Mouse (Mus musculus) lung, embryonic 16.5 days (tissue): ENCODE measurements around the gene Timmdc1. TPM values are rescaled to one million over a fixed set of nuclear protein-coding genes. Genes with fewer than 3 reads are reported as not detected.

Experiments used
- ATAC-seq: fragments of 200-750 bp; cut with Nextera tagmentation; 2 replicates; pipeline ENCODE4 v1.8.0; 2017; ENCODE audit warnings: low read depth, mild to moderate bottlenecking, moderate library complexity
- H3K27ac ChIP-seq: fragments of 300-500 bp; sonication (generic); 2 replicates; pipeline ENCODE4 v1.5.1; 2014; ENCODE audit warnings: mild to moderate bottlenecking, control low read depth, low read length
- H3K27me3 ChIP-seq: fragments of 300-500 bp; sonication (generic); 2 replicates; pipeline ENCODE4 v1.6.1; 2014; ENCODE audit warnings: low read depth, low read length, mixed read lengths; ENCODE audit not compliant: control insufficient read depth, insufficient read depth
- H3K36me3 ChIP-seq: fragments of 300-500 bp; sonication (generic); 2 replicates; pipeline ENCODE4 v1.6.1; 2014; ENCODE audit warnings: low read length; ENCODE audit not compliant: control insufficient read depth, insufficient read depth
- H3K4me1 ChIP-seq: fragments of 300-500 bp; sonication (generic); replicated peaks from 2 replicates; pipeline ENCODE4 v1.6.1; 2014; ENCODE audit warnings: low read length, mixed read lengths; ENCODE audit not compliant: control insufficient read depth, insufficient read depth
- H3K4me2 ChIP-seq: fragments of 300-500 bp; sonication (generic); 2 replicates; pipeline ENCODE4 v1.6.1; 2014; ENCODE audit warnings: low read depth, low read length, control low read depth
- H3K4me3 ChIP-seq: fragments of 300-500 bp; sonication (generic); 2 replicates; pipeline ENCODE4 v1.5.1; 2014; ENCODE audit warnings: mild to moderate bottlenecking, low read length, control low read depth
- H3K9ac ChIP-seq: fragments of 300-500 bp; sonication (generic); 2 replicates; pipeline ENCODE4 v1.6.1; 2014; ENCODE audit warnings: low read length, control low read depth
- H3K9me3 ChIP-seq: fragments of 300-500 bp; sonication (generic); 2 replicates; pipeline ENCODE4 v1.6.1; 2016; ENCODE audit warnings: low read length; ENCODE audit not compliant: control insufficient read depth
- WGBS: fragments of 180-500 bp; shearing (Covaris S2); extraction: QIAGEN DNeasy Blood & Tissue Kit; methylation state at CpG from one replicate; pipeline ENCODE4 v1.1.7; 2014; 5-methylcytosine and 5-hydroxymethylcytosine counted together
- polyA plus RNA-seq: library from polyadenylated mRNA; unstranded; fragments of >200 nt; fragmentation: Nextera tagmentation; extraction: Ambion mirVana; gene quantifications from 2 replicates; pipeline ENCODE4 v1.2.1, GENCODE M21; 2015

Timmdc1 gene
- 26.8 and 27.7 TPM in 2 replicates for polyA plus RNA-seq

- peak; percentile 99 for ATAC-seq
Observed at GRCm38 (mm10) chr16:38522129-38523084, at the start of gene Timmdc1. Timmdc1 (minus strand) TSS chr16:38522663.

DNA sequence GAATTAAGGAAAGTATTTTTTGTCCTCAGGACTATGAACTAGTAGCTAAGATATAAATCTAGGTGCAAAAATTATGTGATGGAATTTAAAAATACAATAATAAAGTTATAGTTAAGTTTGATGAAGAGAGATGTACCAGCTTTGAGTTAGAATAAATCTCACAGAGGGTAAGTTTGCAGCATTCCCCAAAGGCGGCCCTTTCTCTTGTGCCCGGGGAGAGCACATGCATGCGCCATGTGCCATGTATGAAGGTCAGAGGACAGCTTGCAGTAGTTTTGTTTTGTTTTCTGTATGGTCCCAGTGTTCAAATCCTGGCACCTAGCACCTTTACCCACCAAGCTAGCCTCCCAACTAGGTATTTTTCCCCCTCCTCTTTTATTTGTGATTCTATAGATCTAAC is 49.0 kb upstream of the Timmdc1 start:
- H3K9ac ChIP-seq = no peak overlapping the region
- H3K36me3 ChIP-seq = peaks cover 31% of the 10 kb centered on the region
- 97% methylated on average over 3 of the region's 3 CpGs for WGBS
- no peaks in the 10 kb centered on the region for H3K4me1 ChIP-seq
- ATAC-seq = no peak
- no peak overlapping the region for H3K4me2 ChIP-seq
- H3K4me3 ChIP-seq = no peak overlapping the region
- H3K27ac ChIP-seq = no peak overlapping the region
- H3K9me3 ChIP-seq = no peaks in the 10 kb centered on the region
- no peaks in the 10 kb centered on the region for H3K27me3 ChIP-seq

More at GRCm38 (mm10) chr16:38522129-38523084, at the start of gene Timmdc1:
- Histone ChIP-seq H3K9me3 (no peaks in the 10 kb centered on the region), H3K9ac (peak within 1 kb of the TSS; percentile 96), H3K4me3 (peak within 1 kb of the TSS; percentile 98), H3K27ac (peak within 1 kb of the TSS; percentile 94), H3K4me1 (peaks cover 11% of the 10 kb centered on the region), H3K4me2 (peak within 1 kb of the TSS; percentile 68), H3K36me3 (peaks cover 18% of the 10 kb centered on the region), H3K27me3 (no peaks in the 10 kb centered on the region)
- WGBS = under 1% methylated on average over 73 of the region's 73 CpGs

DNA sequence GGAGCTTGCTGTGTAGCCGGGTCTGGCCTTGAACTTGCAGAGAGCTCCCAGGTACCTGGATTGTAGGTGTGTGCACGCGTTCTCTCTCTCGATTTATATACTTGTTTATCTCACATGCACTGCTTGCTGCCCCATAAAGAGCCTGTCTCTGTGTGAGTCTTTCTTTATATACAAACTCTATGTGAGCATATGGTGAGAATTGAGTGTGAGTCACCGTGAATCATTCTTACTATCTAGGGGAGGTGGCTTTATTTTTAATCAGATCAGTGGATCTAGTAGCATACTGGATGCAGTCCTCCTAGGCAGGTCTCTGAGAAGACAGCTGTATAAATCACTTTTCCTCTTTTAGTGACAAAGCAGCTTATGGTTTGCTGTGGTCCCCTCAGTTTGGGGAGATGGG is 45.7 kb upstream of the Timmdc1 start:
- Histone ChIP-seq H3K4me3 (no peak overlapping the region), H3K4me1 (peaks cover 8% of the 10 kb centered on the region), H3K27me3 (no peaks in the 10 kb centered on the region), H3K9me3 (no peaks in the 10 kb centered on the region), H3K9ac (no peak overlapping the region), H3K36me3 (peaks cover 29% of the 10 kb centered on the region), H3K4me2 (no peak overlapping the region), H3K27ac (no peak overlapping the region)
- no peak for ATAC-seq
- WGBS = 96% methylated on average over 5 of the region's 5 CpGs

DNA sequence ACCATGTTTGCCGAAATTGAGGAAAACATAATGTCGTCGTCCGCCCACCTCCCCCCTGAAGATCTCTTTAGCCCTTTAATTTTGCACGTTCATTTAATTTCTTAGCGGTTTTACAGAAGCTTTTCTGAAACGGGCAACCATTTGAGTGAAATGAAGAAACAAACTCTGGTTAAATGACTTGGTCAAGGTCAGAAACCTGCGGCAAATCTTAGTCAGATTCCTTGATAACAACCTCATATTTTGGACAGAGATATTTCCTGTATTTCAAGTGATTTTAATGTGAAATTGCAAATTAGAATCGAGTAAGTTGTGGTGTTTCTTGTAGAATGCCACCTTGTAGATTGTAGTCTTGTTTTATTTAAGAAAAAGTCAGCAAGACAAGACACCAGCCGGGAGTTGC is 41.1 kb upstream of the Timmdc1 start:
- Histone ChIP-seq H3K27ac (no peak overlapping the region), H3K9me3 (no peaks in the 10 kb centered on the region), H3K9ac (peak overlapping the region; percentile 94), H3K4me2 (peak overlapping the region; percentile 75), H3K36me3 (peaks cover 8% of the 10 kb centered on the region), H3K4me1 (peaks cover 8% of the 10 kb centered on the region), H3K27me3 (peaks cover 2% of the 10 kb centered on the region; the same call in 1 of the 2 replicates), H3K4me3 (peak overlapping the region; percentile 91)
- 17% methylated on average over 10 of the region's 10 CpGs for WGBS
- no peak for ATAC-seq

GRCm38 (mm10) chr16:38562968-38563327 is 40.5 kb upstream of the Timmdc1 start:
- no peak; the same call in 1 of the 2 replicates for ATAC-seq
- WGBS = under 1% methylated on average over 25 of the region's 25 CpGs
- H3K9me3 ChIP-seq = no peaks in the 10 kb centered on the region
- H3K27me3 ChIP-seq = peaks cover 2% of the 10 kb centered on the region; the same call in 1 of the 2 replicates
- peak overlapping the region; percentile 94 for H3K9ac ChIP-seq
- peak overlapping the region; percentile 78 for H3K27ac ChIP-seq
- H3K4me2 ChIP-seq = peak overlapping the region; percentile 75
- peaks cover 7% of the 10 kb centered on the region; the same call in 1 of the 2 replicates for H3K36me3 ChIP-seq
- peaks cover 8% of the 10 kb centered on the region for H3K4me1 ChIP-seq
- H3K4me3 ChIP-seq = peak overlapping the region; percentile 91

- peaks cover 7% of the 10 kb centered on the region; the same call in 1 of the 2 replicates for H3K36me3 ChIP-seq
- peak; percentile 99 for ATAC-seq
- 7% methylated on average over 37 of the region's 37 CpGs for WGBS
- H3K27ac ChIP-seq = peak overlapping the region; percentile 78
- H3K9ac ChIP-seq = peak overlapping the region; percentile 94
- peak overlapping the region; percentile 75 for H3K4me2 ChIP-seq
- H3K27me3 ChIP-seq = peaks cover 2% of the 10 kb centered on the region; the same call in 1 of the 2 replicates
- peaks cover 8% of the 10 kb centered on the region for H3K4me1 ChIP-seq
- no peaks in the 10 kb centered on the region for H3K9me3 ChIP-seq
- H3K4me3 ChIP-seq = peak overlapping the region; percentile 91
Observed at GRCm38 (mm10) chr16:38562131-38562967, 39.9 kb upstream of the Timmdc1 start.

- no peaks in the 10 kb centered on the region for H3K36me3 ChIP-seq
- H3K4me3 ChIP-seq = no peak within 1 kb of the TSS
- no peak within 1 kb of the TSS for H3K9ac ChIP-seq
- peaks cover 5% of the 10 kb centered on the region; the same call in 1 of the 2 replicates for H3K27me3 ChIP-seq
- no peaks in the 10 kb centered on the region for H3K4me1 ChIP-seq
- no peaks in the 10 kb centered on the region for H3K9me3 ChIP-seq
- no peak within 1 kb of the TSS for H3K27ac ChIP-seq
- ATAC-seq = no peak
- WGBS = 79% methylated on average over 3 of the region's 3 CpGs
- H3K4me2 ChIP-seq = no peak within 1 kb of the TSS
Observed at GRCm38 (mm10) chr16:38558221-38558748, 35.8 kb upstream of the Timmdc1 start, which contains the start of gene Tmem39a. Tmem39a (plus strand) TSS chr16:38558698.

DNA sequence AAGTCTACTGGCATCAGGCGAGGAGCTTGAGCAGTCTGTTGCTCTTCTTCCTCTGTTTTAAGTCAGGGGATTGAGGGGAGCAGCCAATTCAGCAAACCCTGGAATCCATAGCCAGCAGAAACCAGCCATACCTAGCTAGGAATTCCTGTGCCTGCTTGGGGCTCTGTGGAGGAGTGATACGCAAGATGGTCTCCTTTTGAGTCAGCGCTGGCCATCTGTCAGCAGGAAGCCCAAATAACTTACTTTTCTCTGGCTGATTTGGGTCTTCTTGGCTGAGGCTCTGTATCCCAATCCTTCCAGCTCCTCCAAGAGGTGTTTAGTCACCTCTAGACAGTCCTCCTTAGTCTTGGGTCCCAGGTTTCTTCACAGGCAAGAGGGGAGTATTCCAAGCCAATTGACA is 33.5 kb upstream of the Timmdc1 start:
- no peaks in the 10 kb centered on the region for H3K4me1 ChIP-seq
- WGBS = 72% methylated on average over 3 of the region's 3 CpGs

More for the DNA sequence above, 33.5 kb upstream of the Timmdc1 start:
- no peak overlapping the region for H3K4me2 ChIP-seq
- no peak for ATAC-seq
- H3K27me3 ChIP-seq = peaks cover 8% of the 10 kb centered on the region; the same call in 1 of the 2 replicates
- no peak overlapping the region for H3K27ac ChIP-seq
- H3K9me3 ChIP-seq = no peaks in the 10 kb centered on the region
- no peaks in the 10 kb centered on the region for H3K36me3 ChIP-seq
- H3K9ac ChIP-seq = no peak overlapping the region
- H3K4me3 ChIP-seq = no peak overlapping the region
